Mouse (Mus musculus) forebrain, embryonic 16.5 days (tissue): Measurements from ENCODE around the gene Gm27021. TPM values are rescaled to one million over a fixed set of nuclear protein-coding genes. Genes with fewer than 3 reads are reported as not detected.

Experiments
- ATAC-seq: fragments of 200-750 bp; cut with Nextera tagmentation; 2 replicates; pipeline ENCODE4 v1.8.0; 2017; ENCODE audit warnings: mild to moderate bottlenecking, moderate library complexity
- H3K27ac ChIP-seq: fragments of 300-500 bp; sonication (generic); 2 replicates; pipeline ENCODE4 v1.5.1; 2014; ENCODE audit warnings: low read length, control low read depth
- H3K27me3 ChIP-seq: fragments of 300-500 bp; sonication (generic); replicated peaks from 2 replicates; pipeline ENCODE4 v1.6.1; 2014; ENCODE audit warnings: low read length; ENCODE audit not compliant: control insufficient read depth, insufficient read depth
- H3K36me3 ChIP-seq: fragments of 300-500 bp; sonication (generic); 2 replicates; pipeline ENCODE4 v1.6.1; 2014; ENCODE audit not compliant: control insufficient read depth, insufficient read depth
- H3K4me1 ChIP-seq: fragments of 300-500 bp; sonication (generic); replicated peaks from 2 replicates; pipeline ENCODE4 v1.6.1; 2014; ENCODE audit warnings: low read length; ENCODE audit not compliant: control insufficient read depth, insufficient read depth
- H3K4me2 ChIP-seq: fragments of 300-500 bp; sonication (generic); 2 replicates; pipeline ENCODE4 v1.6.1; 2014; ENCODE audit warnings: mild to moderate bottlenecking, low read length, control low read depth
- H3K4me3 ChIP-seq: fragments of 300-500 bp; sonication (generic); replicated peaks from 2 replicates; pipeline ENCODE4 v1.5.1; 2014; ENCODE audit warnings: mild to moderate bottlenecking, low read length, control low read depth
- H3K9ac ChIP-seq: fragments of 300-500 bp; sonication (generic); replicated peaks from 2 replicates; pipeline ENCODE4 v1.6.1; 2014; ENCODE audit warnings: low read depth, low read length, control low read depth
- H3K9me3 ChIP-seq: fragments of 300-500 bp; sonication (generic); 2 replicates; pipeline ENCODE4 v1.6.1; 2016; ENCODE audit warnings: low read length; ENCODE audit not compliant: control insufficient read depth
- WGBS: fragments of 180-500 bp; shearing (Covaris S2); extraction: QIAGEN DNeasy Blood & Tissue Kit; methylation state at CpG from one replicate; pipeline ENCODE4 v1.1.7; 2014; 5-methylcytosine and 5-hydroxymethylcytosine counted together
- polyA plus RNA-seq: library from polyadenylated mRNA; unstranded; fragments of >200 nt; fragmentation: Nextera tagmentation; extraction: Ambion mirVana; gene quantifications from 2 replicates; pipeline ENCODE4 v1.2.1, GENCODE M21; 2015

The Gm27021 gene
- polyA plus RNA-seq, 1 experiment from 2014 or later, result 5.5 TPM

- Histone ChIP-seq H3K9ac (no peak overlapping the region), H3K4me2 (no peak overlapping the region), H3K36me3 (no peaks in the 10 kb centered on the region), H3K27ac (no peak overlapping the region), H3K9me3 (no peaks in the 10 kb centered on the region), H3K4me1 (peaks cover 16% of the 10 kb centered on the region), H3K27me3 (no peaks in the 10 kb centered on the region), H3K4me3 (no peak overlapping the region)
- ATAC-seq, result peak; percentile 21; the same call in 1 of the 2 replicates
- WGBS, result 34% methylated on average over 6 of the region's 6 CpGs
Measured at GRCm38 (mm10) chr8:120602672-120603071, 65.2 kb downstream of the Gm27021 start.

GRCm38 (mm10) chr8:120599504-120599903 lies 68.4 kb downstream of the Gm27021 start:
- Histone ChIP-seq H3K27ac (peak overlapping the region; percentile 76), H3K4me1 (peaks cover 16% of the 10 kb centered on the region), H3K9me3 (no peaks in the 10 kb centered on the region), H3K4me3 (no peak overlapping the region), H3K4me2 (no peak overlapping the region), H3K27me3 (no peaks in the 10 kb centered on the region), H3K9ac (no peak overlapping the region), H3K36me3 (no peaks in the 10 kb centered on the region)
- ATAC-seq, result no peak
- 55% methylated on average over 7 of the region's 7 CpGs for WGBS

GRCm38 (mm10) chr8:120598579-120598978 lies 69.3 kb downstream of the Gm27021 start:
- peak overlapping the region; percentile 76 for H3K27ac ChIP-seq
- peaks cover 16% of the 10 kb centered on the region for H3K4me1 ChIP-seq
- H3K9me3 ChIP-seq, result no peaks in the 10 kb centered on the region
- H3K36me3 ChIP-seq, result no peaks in the 10 kb centered on the region
- ATAC-seq, result peak; percentile 94
- no peak overlapping the region; the same call in 1 of the 2 replicates for H3K4me2 ChIP-seq
- WGBS, result 13% methylated on average over 24 of the region's 24 CpGs
- H3K27me3 ChIP-seq, result no peaks in the 10 kb centered on the region
- no peak overlapping the region for H3K4me3 ChIP-seq
- no peak overlapping the region for H3K9ac ChIP-seq

- Histone ChIP-seq H3K27ac (no peak overlapping the region), H3K27me3 (no peaks in the 10 kb centered on the region), H3K4me3 (no peak overlapping the region), H3K4me1 (peaks cover 25% of the 10 kb centered on the region), H3K9ac (no peak overlapping the region), H3K4me2 (no peak overlapping the region), H3K9me3 (no peaks in the 10 kb centered on the region), H3K36me3 (no peaks in the 10 kb centered on the region)
- WGBS, result 14% methylated on average over 5 of the region's 5 CpGs
- no peak for ATAC-seq
Measured at GRCm38 (mm10) chr8:120595963-120596362, 71.9 kb downstream of the Gm27021 start.

- WGBS, result 88% methylated on average over 5 of the region's 5 CpGs
- Histone ChIP-seq H3K4me1 (peaks cover 30% of the 10 kb centered on the region), H3K27me3 (no peaks in the 10 kb centered on the region), H3K4me2 (no peak overlapping the region), H3K36me3 (no peaks in the 10 kb centered on the region), H3K9ac (no peak overlapping the region), H3K9me3 (no peaks in the 10 kb centered on the region), H3K4me3 (no peak overlapping the region), H3K27ac (no peak overlapping the region)
- ATAC-seq, result no peak
Measured at GRCm38 (mm10) chr8:120594571-120594970, 73.3 kb downstream of the Gm27021 start.

- H3K36me3 ChIP-seq, result no peaks in the 10 kb centered on the region
- H3K9me3 ChIP-seq, result no peaks in the 10 kb centered on the region
- H3K4me1 ChIP-seq, result peaks cover 24% of the 10 kb centered on the region
- peak overlapping the region; percentile 82 for H3K27ac ChIP-seq
- WGBS, result 52% methylated on average over 10 of the region's 10 CpGs
- H3K4me3 ChIP-seq, result no peak overlapping the region
- ATAC-seq, result no peak
- H3K9ac ChIP-seq, result no peak overlapping the region
- no peaks in the 10 kb centered on the region for H3K27me3 ChIP-seq
- no peak overlapping the region for H3K4me2 ChIP-seq
Measured at GRCm38 (mm10) chr8:120591587-120592292, 76.1 kb downstream of the Gm27021 start.

GRCm38 (mm10) chr8:120589921-120590320 lies 78.0 kb downstream of the Gm27021 start:
- Histone ChIP-seq H3K36me3 (no peaks in the 10 kb centered on the region), H3K27ac (no peak overlapping the region), H3K9me3 (no peaks in the 10 kb centered on the region), H3K4me1 (peaks cover 24% of the 10 kb centered on the region), H3K4me2 (peak overlapping the region; percentile 96), H3K27me3 (no peaks in the 10 kb centered on the region), H3K4me3 (peak overlapping the region; percentile 64; the same call in 1 of the 2 replicates), H3K9ac (no peak overlapping the region)
- no peak for ATAC-seq
- WGBS, result 65% methylated on average over 2 of the region's 2 CpGs

GRCm38 (mm10) chr8:120588908-120589771 lies 78.7 kb downstream of the Gm27021 start, which contains the start of gene Gins2:
TSS of gene Gins2 (minus strand) at chr8:120589304.
- H3K36me3 ChIP-seq, result no peaks in the 10 kb centered on the region
- WGBS, result under 1% methylated on average over 67 of the region's 67 CpGs
- peak within 1 kb of the TSS; percentile 96 for H3K4me2 ChIP-seq
- peak within 1 kb of the TSS; percentile 66 for H3K9ac ChIP-seq
- no peaks in the 10 kb centered on the region for H3K9me3 ChIP-seq
- H3K27me3 ChIP-seq, result no peaks in the 10 kb centered on the region
- H3K4me1 ChIP-seq, result peaks cover 24% of the 10 kb centered on the region
- ATAC-seq, result peak; percentile 98
- peak within 1 kb of the TSS; percentile 49 for H3K27ac ChIP-seq
- H3K4me3 ChIP-seq, result peak within 1 kb of the TSS; percentile 64

GRCm38 (mm10) chr8:120585521-120585920 lies 82.4 kb downstream of the Gm27021 start:
- Histone ChIP-seq H3K4me2 (no peak overlapping the region), H3K27me3 (no peaks in the 10 kb centered on the region), H3K27ac (no peak overlapping the region), H3K36me3 (no peaks in the 10 kb centered on the region), H3K4me3 (no peak overlapping the region), H3K9ac (no peak overlapping the region), H3K9me3 (no peaks in the 10 kb centered on the region), H3K4me1 (peaks cover 14% of the 10 kb centered on the region)
- no peak for ATAC-seq
- WGBS, result 91% methylated on average over 10 of the region's 10 CpGs
